Comparison of ENCODE assay signal across 17 mouse cellular contexts in genomic region chr9:123595194-123595593, GRCm38 (mm10). TPM values are rescaled to one million over a fixed set of nuclear protein-coding genes. Genes with fewer than 3 reads are reported as not detected.
DNase-seq lines count a peak whose midpoint lies in the region; TF ChIP-seq lines count a peak whose summit lies in the region.
"Had no signal": no experiment of that assay in that cellular context is flagged by ENCODE, and none has a peak within 500 bp of the region (broad histone marks: within the 10 kb centered on the region; RNA-seq: fewer than 3 reads in every experiment).

No protein-coding gene starts in this region.

- H3K4me1 ChIP-seq in MEL (ENCODE audit: control insufficient read depth in 1 of 2, insufficient read depth in 2 of 2, low read length in 2 of 2): peaks cover 16 to 35% of the 10 kb centered on the region in 2 experiments

- no peaks in the 10 kb centered on the region for H3K9me3 ChIP-seq in MEL (replicated peaks; ENCODE audit: insufficient read depth, low read length)
- H3K9me3 ChIP-seq: G1E had no signal

- no peak overlapping the region for H3K4me3 ChIP-seq in MEL (ENCODE audit: control insufficient read depth in 1 of 2, insufficient read depth in 1 of 2, low read depth in 2 of 2, low read length in 2 of 2)

- peaks cover 1 to 40% of the 10 kb centered on the region in 2 experiments; a peak in 3 of 4 replicates for H3K36me3 ChIP-seq in MEL (ENCODE audit: control insufficient read depth in 1 of 2, insufficient read depth in 2 of 2, low read length in 2 of 2)

- no peak overlapping the region for H3K9ac ChIP-seq in MEL (ENCODE audit: control insufficient read depth, low read depth, low read length, poor library complexity, severe bottlenecking)

- peak; percentile 61 to 66 for TF ChIP-seq EP300 in MEL (IDR thresholded peaks at IDR 0.05; ENCODE audit: low read depth in 1 of 2, low read length in 2 of 2)

- TF ChIP-seq RAD21 in MEL (IDR thresholded peaks at IDR 0.05; ENCODE audit: low read depth, low read length): no peak

- peak; percentile 42 for DNase-seq in MEL (ENCODE audit: low read depth, low spot score)
- DNase-seq in embryo, embryonic 9.5 days (ENCODE audit: extremely low spot score): no peak
- DNase-seq: adrenal gland, adult 2 months; adrenal gland, adult 8-10 months; adrenal gland, postnatal 10 days; adrenal gland, postnatal 14 days; adrenal gland, postnatal 25 days; adrenal gland, postnatal 36 days; B cell, adult 2 months; cerebellum, adult 11 months; cerebellum, adult 11-12 months; cerebellum, adult 18-20 months; cerebellum, adult 2 months; cerebellum, adult 8-10 months had no signal

- no peak for TF ChIP-seq POLR2A in MEL (IDR thresholded peaks at IDR 0.05; ENCODE audit: control insufficient read depth in 1 of 2, insufficient read depth in 1 of 2, low read depth in 1 of 2, low read length in 2 of 2, poor library complexity in 1 of 2)

- no peak for TF ChIP-seq CTCF in MEL (IDR thresholded peaks at IDR 0.05 in 2 of 3, conservative IDR thresholded peaks at IDR 0.05 in 1 of 3; ENCODE audit: control insufficient read depth in 1 of 3, insufficient read depth in 1 of 3, low read depth in 2 of 3, low read length in 3 of 3, poor library complexity in 1 of 3, severe bottlenecking in 1 of 3)

- peak overlapping the region; percentile 13 for H3K27ac ChIP-seq in MEL (ENCODE audit: control insufficient read depth, low read depth, low read length)

- H3K27me3 ChIP-seq in MEL (ENCODE audit: control insufficient read depth in 1 of 2, insufficient read depth in 2 of 2, low read length in 2 of 2): no peaks in the 10 kb centered on the region
- H3K27me3 ChIP-seq: CH12.LX, Patski had no signal

- H3K79me2 ChIP-seq in MEL (ENCODE audit: control insufficient read depth, insufficient read depth, low read length, poor library complexity): no peaks in the 10 kb centered on the region

TF ChIP-seq in MEL, 35 proteins besides CTCF, POLR2A, EP300 and RAD21:
- TF ChIP-seq POLR2AphosphoS5 (IDR thresholded peaks at IDR 0.05; ENCODE audit: borderline replicate concordance, low read depth, low read length): no peak
- no peak for TF ChIP-seq TAL1 (IDR thresholded peaks at IDR 0.05; ENCODE audit: low read length)
- 0 out of 2 replicates have a peak, but pooled peaks have one; percentile 49 for TF ChIP-seq MYC (IDR thresholded peaks at IDR 0.05; ENCODE audit: low read depth, low read length)
- TF ChIP-seq USF2 (IDR thresholded peaks at IDR 0.05; ENCODE audit: borderline replicate concordance in 1 of 2, insufficient read depth in 1 of 2, low read depth in 1 of 2, low read length in 2 of 2): no peak
- 0 out of 2 replicates have a peak, but pooled peaks have one; percentile 37 for TF ChIP-seq ETS1 (IDR thresholded peaks at IDR 0.05; ENCODE audit: low read depth, low read length)
- TF ChIP-seq USF1 (IDR thresholded peaks at IDR 0.05; ENCODE audit: low read depth, low read length): no peak
- TF ChIP-seq BHLHE40 (IDR thresholded peaks at IDR 0.05; ENCODE audit: borderline replicate concordance, low read depth, low read length): no peak
- no peak for TF ChIP-seq KAT2A (conservative IDR thresholded peaks at IDR 0.05; ENCODE audit: low read depth, low read length)
- TF ChIP-seq ZNF384 (IDR thresholded peaks at IDR 0.05; ENCODE audit: low read depth, low read length): no peak
- 0 out of 2 replicates have a peak, but pooled peaks have one; percentile 38 for TF ChIP-seq GATA1 (IDR thresholded peaks at IDR 0.05; ENCODE audit: low read depth, low read length)
- no peak for TF ChIP-seq MAFK (IDR thresholded peaks at IDR 0.05; ENCODE audit: borderline replicate concordance, low read depth, low read length)
- TF ChIP-seq E2F4 (IDR thresholded peaks at IDR 0.05; ENCODE audit: borderline replicate concordance, low read depth, low read length): no peak
- TF ChIP-seq SIN3A (IDR thresholded peaks at IDR 0.05; ENCODE audit: low read length): peak; percentile 33; the same call in 1 of the 2 replicates
- no peak for TF ChIP-seq TBP (IDR thresholded peaks at IDR 0.05; ENCODE audit: low read depth, low read length)
- 0 out of 2 replicates have a peak, but pooled peaks have one; percentile 41 for TF ChIP-seq TCF12 (IDR thresholded peaks at IDR 0.05; ENCODE audit: low read depth, low read length)
TF ChIP-seq in MEL: peak in this region for 5.

RNA-seq across cellular contexts. Expression of gene Slc6a20b, which starts 37.2 kb away (rescaled TPM):
- 0.35 and 0.46 TPM in 2 replicates for total RNA-seq in MEL (2012; rRNA removed)
- polyA plus RNA-seq in MEL (2012; ENCODE audit: insufficient read depth in 1 of 2, insufficient read length in 2 of 2, low read depth in 1 of 2, low replicate concordance in 2 of 2, missing spikeins in 1 of 2): under 1 TPM in 1 of 2 experiments, not detected in 1; 0.01 TPM
- total RNA-seq: adrenal gland, adult 8-10 months; adrenal gland, postnatal 14 days; adrenal gland, postnatal 25 days; adrenal gland, postnatal 36 days had no signal
- polyA plus RNA-seq: adrenal gland, adult 2 months had no signal
